Mouse (Mus musculus): ENCODE results near the gene Jak1. TPM values are rescaled to one million over a fixed set of nuclear protein-coding genes. Genes with fewer than 3 reads are reported as not detected.

Gene Jak1
- total RNA-seq, 1 experiment, result 22.5 TPM

DNA sequence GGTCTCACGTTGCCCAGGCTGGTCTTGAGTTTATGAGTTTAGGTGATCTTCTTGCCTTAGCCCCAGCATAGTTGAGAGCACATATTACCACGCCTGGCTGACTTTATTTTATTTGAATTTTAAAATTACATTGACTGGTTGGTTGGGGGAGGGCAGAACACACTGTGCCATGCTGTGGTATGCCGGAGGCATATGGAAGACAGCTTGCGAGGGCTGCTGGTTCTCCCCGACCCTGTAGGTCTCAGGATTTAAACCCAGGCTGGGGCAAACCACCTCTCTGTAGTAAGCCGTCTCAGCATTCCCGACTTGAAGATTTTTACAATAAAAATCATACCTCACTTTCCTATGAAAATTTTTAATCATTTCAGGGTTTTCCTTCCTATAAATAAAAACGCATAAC, 130.1 kb downstream of the Jak1 start:
- in situ Hi-C loops (cut with MboI; ENCODE audit: low sequenced_read_pairs in 2 of 2, unreplicated experiment in 2 of 2), result no loop called here
- H3K27ac ChIP-seq (ENCODE audit: insufficient read depth, low read depth, low read length, poor library complexity, severe bottlenecking), result no peak overlapping the region
- no peaks in the 10 kb centered on the region for H3K4me1 ChIP-seq (ENCODE audit: control insufficient read depth in 2 of 2, insufficient read depth in 2 of 2, low read length in 2 of 2, poor library complexity in 1 of 2)
- no peak for TF ChIP-seq CHD2 (IDR thresholded peaks at IDR 0.05; ENCODE audit: low read depth, low read length)
- no peak for TF ChIP-seq ZC3H11A (IDR thresholded peaks at IDR 0.05; ENCODE audit: borderline replicate concordance, low read depth, low read length)
- TF ChIP-seq HCFC1 (IDR thresholded peaks at IDR 0.05; ENCODE audit: borderline replicate concordance, insufficient read depth, low read length), result no peak
- TF ChIP-seq ZNF384 (IDR thresholded peaks at IDR 0.05; ENCODE audit: low read depth, low read length), result no peak
- TF ChIP-seq MAFK (IDR thresholded peaks at IDR 0.05; ENCODE audit: insufficient read depth, low read depth, low read length), result no peak
- DNase-seq (ENCODE audit: low read depth, low spot score), result no peak
- peaks cover 2% of the 10 kb centered on the region; the same call in 1 of the 2 replicates for H3K36me3 ChIP-seq (ENCODE audit: control insufficient read depth, insufficient read depth, low read length, poor library complexity, severe bottlenecking)
- H3K4me3 ChIP-seq (ENCODE audit: insufficient read depth in 1 of 2, low read depth in 1 of 2, low read length in 2 of 2, poor library complexity in 1 of 2, severe bottlenecking in 1 of 2), result no peak overlapping the region
- H3K9me3 ChIP-seq (ENCODE audit: control insufficient read depth, insufficient read depth, low read depth, low read length), result no peaks in the 10 kb centered on the region
- no peak overlapping the region for H3K9ac ChIP-seq (ENCODE audit: insufficient read depth, low read depth, low read length, poor library complexity, severe bottlenecking)

DNA sequence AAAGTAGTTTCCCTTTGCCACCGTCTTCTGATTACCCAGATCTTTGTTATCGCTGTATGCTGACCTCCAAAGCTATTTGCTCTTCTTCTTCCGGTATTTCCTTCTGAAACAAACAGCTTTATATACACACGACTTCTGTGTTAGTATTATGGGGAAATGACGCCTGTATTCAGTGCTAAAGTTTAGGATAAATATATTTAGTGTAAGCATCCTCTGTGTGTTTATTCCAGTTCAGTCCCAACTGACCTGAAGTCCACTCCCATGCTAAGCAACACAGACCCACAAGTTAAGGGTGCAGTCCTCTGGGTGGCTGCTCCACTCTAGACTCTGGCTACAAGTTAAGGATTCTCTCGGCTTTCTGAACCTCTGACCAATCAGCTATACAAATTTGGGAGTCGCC, 144.1 kb downstream of the Jak1 start:
- no peaks in the 10 kb centered on the region for H3K4me1 ChIP-seq (ENCODE audit: control insufficient read depth in 2 of 2, insufficient read depth in 2 of 2, low read length in 2 of 2, poor library complexity in 1 of 2)
- no peak overlapping the region for H3K9ac ChIP-seq (ENCODE audit: insufficient read depth, low read depth, low read length, poor library complexity, severe bottlenecking)
- no peak overlapping the region for H3K4me3 ChIP-seq (ENCODE audit: insufficient read depth in 1 of 2, low read depth in 1 of 2, low read length in 2 of 2, poor library complexity in 1 of 2, severe bottlenecking in 1 of 2)
- in situ Hi-C loops (cut with MboI; ENCODE audit: low sequenced_read_pairs in 2 of 2, unreplicated experiment in 2 of 2), result no loop called here
- H3K36me3 ChIP-seq (ENCODE audit: control insufficient read depth, insufficient read depth, low read length, poor library complexity, severe bottlenecking), result peaks cover 9% of the 10 kb centered on the region
- TF ChIP-seq ZC3H11A (IDR thresholded peaks at IDR 0.05; ENCODE audit: borderline replicate concordance, low read depth, low read length) (no peak), CHD2 (IDR thresholded peaks at IDR 0.05; ENCODE audit: low read depth, low read length) (no peak), MAFK (IDR thresholded peaks at IDR 0.05; ENCODE audit: insufficient read depth, low read depth, low read length) (no peak), HCFC1 (IDR thresholded peaks at IDR 0.05; ENCODE audit: borderline replicate concordance, insufficient read depth, low read length) (no peak), ZNF384 (IDR thresholded peaks at IDR 0.05; ENCODE audit: low read depth, low read length) (no peak)
- no peaks in the 10 kb centered on the region for H3K9me3 ChIP-seq (ENCODE audit: control insufficient read depth, insufficient read depth, low read depth, low read length)
- no peak overlapping the region for H3K27ac ChIP-seq (ENCODE audit: insufficient read depth, low read depth, low read length, poor library complexity, severe bottlenecking)
- DNase-seq (ENCODE audit: low read depth, low spot score), result no peak

DNA sequence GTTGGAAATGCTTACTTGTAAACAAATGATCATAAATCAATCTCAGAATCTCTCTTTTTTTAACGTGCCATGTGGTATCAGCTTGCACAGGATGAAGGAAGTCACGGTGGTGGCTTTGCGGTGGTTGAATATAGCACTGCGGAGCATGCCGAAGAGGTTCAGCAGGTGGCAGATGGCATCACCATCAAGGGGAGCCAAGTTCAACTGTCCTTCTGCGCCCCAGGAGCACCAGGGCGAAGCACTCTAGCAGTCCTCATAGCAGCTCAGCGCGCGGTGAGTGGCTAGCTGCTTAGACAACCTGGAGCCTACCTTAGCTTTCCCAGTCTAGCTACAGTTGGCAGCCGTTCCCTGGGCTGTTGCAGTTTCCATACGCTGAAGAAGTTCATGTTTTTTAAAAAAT, 158.0 kb downstream of the Jak1 start:
- Histone ChIP-seq H3K27ac (ENCODE audit: insufficient read depth, low read depth, low read length, poor library complexity, severe bottlenecking) (no peak overlapping the region), H3K9me3 (ENCODE audit: control insufficient read depth, insufficient read depth, low read depth, low read length) (no peaks in the 10 kb centered on the region), H3K9ac (ENCODE audit: insufficient read depth, low read depth, low read length, poor library complexity, severe bottlenecking) (no peak overlapping the region), H3K4me1 (ENCODE audit: control insufficient read depth in 2 of 2, insufficient read depth in 2 of 2, low read length in 2 of 2, poor library complexity in 1 of 2) (no peaks in the 10 kb centered on the region), H3K4me3 (ENCODE audit: insufficient read depth in 1 of 2, low read depth in 1 of 2, low read length in 2 of 2, poor library complexity in 1 of 2, severe bottlenecking in 1 of 2) (no peak overlapping the region), H3K36me3 (ENCODE audit: control insufficient read depth, insufficient read depth, low read length, poor library complexity, severe bottlenecking) (peaks cover 5% of the 10 kb centered on the region)
- in situ Hi-C loops (cut with MboI; ENCODE audit: low sequenced_read_pairs in 2 of 2, unreplicated experiment in 2 of 2), result no loop called here
- no peak for TF ChIP-seq CHD2 (IDR thresholded peaks at IDR 0.05; ENCODE audit: low read depth, low read length)
- no peak for TF ChIP-seq ZNF384 (IDR thresholded peaks at IDR 0.05; ENCODE audit: low read depth, low read length)
- no peak for TF ChIP-seq ZC3H11A (IDR thresholded peaks at IDR 0.05; ENCODE audit: borderline replicate concordance, low read depth, low read length)
- TF ChIP-seq HCFC1 (IDR thresholded peaks at IDR 0.05; ENCODE audit: borderline replicate concordance, insufficient read depth, low read length), result no peak
- DNase-seq (ENCODE audit: low read depth, low spot score), result no peak

Other genes with a start within 250 kb of the Jak1 start
- not detected in 2 replicates for gene Gm10577, start 244.6 kb downstream of the Jak1 start, total RNA-seq (2012; rRNA removed)
- gene Raver2, start 196.3 kb downstream of the Jak1 start, total RNA-seq (2012; rRNA removed), result 8.8 and 12.1 TPM in 2 replicates
- 46.6 and 48.1 TPM in 2 replicates for gene Ak4, start 154.0 kb upstream of the Jak1 start, total RNA-seq (2012; rRNA removed)
- gene Dnajc6, start 231.4 kb upstream of the Jak1 start, total RNA-seq (2012; rRNA removed), result 7.2 and 10.1 TPM in 2 replicates